Mouse (Mus musculus) megakaryocyte, embryonic 14.5 days (primary cell): ENCODE measurements around the gene Uba52. TPM values are rescaled to one million over a fixed set of nuclear protein-coding genes. Genes with fewer than 3 reads are reported as not detected.

Experiments used
- H3K27me3 ChIP-seq: replicated peaks from 2 replicates; pipeline ENCODE3; 2012; ENCODE audit warnings: inconsistent platforms
- H3K36me3 ChIP-seq: replicated peaks from 2 replicates; pipeline ENCODE3; 2012; ENCODE audit warnings: low read length, inconsistent platforms, mixed read lengths
- H3K4me1 ChIP-seq: 2 replicates; pipeline ENCODE4 v1.6.1; 2012; ENCODE audit warnings: inconsistent platforms
- H3K4me3 ChIP-seq: replicated peaks from 2 replicates; pipeline ENCODE3; 2012; ENCODE audit warnings: moderate library complexity, mild to moderate bottlenecking, inconsistent platforms
- H3K9me3 ChIP-seq: 2 replicates; pipeline ENCODE4 v1.6.1; 2012; ENCODE audit warnings: inconsistent platforms
- FLI1 ChIP-seq: IDR thresholded peaks from 2 replicates; pipeline ENCODE4 v1.6.1; 2012; ENCODE audit warnings: low read length, inconsistent platforms, mixed read lengths
- GATA1 ChIP-seq: IDR thresholded peaks from 3 replicates; pipeline ENCODE4 v1.6.1; 2012; ENCODE audit warnings: mixed read lengths, low read length, inconsistent platforms, borderline replicate concordance
- polyA plus RNA-seq: library from polyadenylated mRNA; stranded (reverse); fragments of >175 nt; gene quantifications from 2 replicates; pipeline ENCODE4 v1.2.3, GENCODE M21; 2012; ENCODE audit warnings: low replicate concordance; ENCODE audit not compliant: insufficient read depth

Gene Uba52
- polyA plus RNA-seq, 1 experiment = 989 TPM

DNA sequence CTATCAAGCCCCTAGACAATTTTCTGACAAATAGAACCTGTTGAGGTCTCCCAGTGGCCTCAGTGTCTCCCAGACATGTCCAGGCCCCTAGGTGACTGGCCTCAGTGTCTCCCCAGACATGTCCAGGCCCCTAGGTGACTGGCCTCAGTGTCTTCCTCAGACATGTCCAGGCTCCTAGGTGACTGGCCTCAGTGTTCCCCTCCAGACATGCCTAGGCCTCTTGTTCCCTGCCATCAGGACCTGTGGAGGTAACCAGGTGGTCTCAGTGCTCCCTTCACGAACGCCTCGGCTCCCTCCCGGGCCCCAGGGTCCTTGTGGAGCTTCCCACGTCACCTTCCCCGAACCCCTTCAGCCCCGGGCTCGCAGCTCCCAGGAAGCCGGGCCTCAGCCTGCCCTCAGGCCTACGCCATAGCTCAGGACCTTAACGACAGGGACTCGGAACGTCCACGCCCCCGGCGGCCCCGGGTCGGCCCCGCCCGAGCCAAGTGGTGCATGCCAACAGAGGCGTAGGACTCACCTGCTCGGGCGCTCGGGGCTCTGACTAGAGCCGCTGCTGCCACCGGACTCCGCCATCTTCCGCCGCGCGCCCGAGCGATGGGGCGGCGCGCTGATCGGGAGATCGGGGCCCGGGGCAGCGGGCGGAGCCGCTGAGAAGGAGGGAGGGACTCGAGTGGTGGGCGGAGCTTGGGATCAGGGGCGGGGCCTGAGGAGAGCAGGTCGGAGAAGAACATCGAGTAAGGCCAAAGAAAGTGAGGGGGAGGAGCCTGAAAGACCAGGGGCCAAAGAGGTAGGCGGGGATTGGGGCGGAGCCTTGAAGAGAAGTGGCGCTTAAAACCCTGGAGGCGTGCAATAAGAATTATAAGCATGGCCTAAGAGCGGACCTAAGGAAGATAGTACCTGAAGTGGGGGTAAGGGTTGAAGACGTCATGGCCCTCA, 34.0 kb downstream of the Uba52 start, which contains the start of gene Klhl26:
Klhl26 (minus strand) TSS at position 636 of the 936 bp plus-strand sequence.
- H3K4me1 ChIP-seq = peaks cover 58% of the 10 kb centered on the region
- H3K36me3 ChIP-seq = peaks cover 28% of the 10 kb centered on the region
- no peaks in the 10 kb centered on the region for H3K9me3 ChIP-seq
- peak within 1 kb of the TSS; percentile 99 for H3K4me3 ChIP-seq
- TF ChIP-seq GATA1 (no peak), FLI1 (no peak)
- H3K27me3 ChIP-seq = peaks cover 30% of the 10 kb centered on the region

- Histone ChIP-seq H3K4me1 (peaks cover 87% of the 10 kb centered on the region), H3K27me3 (no peaks in the 10 kb centered on the region), H3K36me3 (peaks cover 75% of the 10 kb centered on the region), H3K4me3 (no peak overlapping the region), H3K9me3 (no peaks in the 10 kb centered on the region)
- TF ChIP-seq GATA1 = no peak
Measured at GRCm38 (mm10) chr8:70471856-70472255, 38.7 kb downstream of the Uba52 start.

DNA sequence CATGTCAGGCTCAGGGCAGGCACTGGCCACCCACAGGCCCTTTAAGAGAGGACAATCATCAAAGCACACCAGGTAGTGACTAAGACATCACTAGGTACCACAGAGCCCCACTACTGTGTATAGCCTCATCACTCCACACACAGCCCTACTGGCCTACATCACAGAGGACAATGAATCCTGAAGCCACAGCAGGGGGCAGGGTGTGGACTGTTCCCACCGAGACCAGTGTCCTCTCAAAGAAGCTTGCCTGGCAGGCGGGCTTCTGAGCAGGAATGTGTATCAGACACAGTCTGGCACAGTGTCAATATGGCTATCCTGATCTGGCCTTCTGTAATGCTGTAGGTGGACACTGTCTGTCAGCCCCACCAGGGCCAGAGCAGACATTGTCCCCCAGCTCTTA, 40.7 kb downstream of the Uba52 start:
- H3K27me3 ChIP-seq = no peaks in the 10 kb centered on the region
- TF ChIP-seq GATA1 (no peak), FLI1 (no peak)
- no peak overlapping the region for H3K4me3 ChIP-seq
- H3K4me1 ChIP-seq = peaks cover 92% of the 10 kb centered on the region
- H3K36me3 ChIP-seq = peaks cover 87% of the 10 kb centered on the region
- H3K9me3 ChIP-seq = no peaks in the 10 kb centered on the region

DNA sequence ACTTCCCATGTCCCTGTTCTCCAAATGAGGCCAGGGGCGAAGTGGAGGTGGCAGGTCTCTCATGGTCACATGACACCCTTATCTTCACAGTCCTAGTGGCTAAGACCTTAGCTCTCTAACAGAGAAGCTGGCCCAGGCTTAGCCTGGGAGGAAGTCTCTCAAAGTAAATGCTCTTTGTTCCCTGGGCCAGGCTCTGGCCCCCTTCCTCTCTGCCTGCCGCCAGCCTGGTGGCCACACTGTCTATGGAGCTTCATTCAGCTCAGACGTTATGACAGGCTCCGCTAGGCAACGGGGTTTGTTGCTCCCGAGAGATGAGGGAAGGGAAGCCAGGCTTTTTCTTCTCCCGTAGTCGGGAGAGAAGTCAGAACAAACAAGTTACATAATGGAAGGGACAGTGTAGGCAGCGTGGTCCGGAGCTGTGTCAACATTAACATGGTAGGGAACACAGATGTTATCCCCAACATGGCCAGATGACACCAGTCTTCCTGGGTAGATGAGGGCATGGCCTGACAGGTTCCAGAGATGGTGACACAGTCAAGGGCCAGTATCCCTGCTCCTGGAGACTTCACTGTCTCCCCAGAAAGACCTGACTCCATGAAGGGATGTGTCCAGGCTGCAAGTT, 41.2 kb downstream of the Uba52 start:
- H3K9me3 ChIP-seq = no peaks in the 10 kb centered on the region
- peaks cover 95% of the 10 kb centered on the region for H3K4me1 ChIP-seq
- peaks cover 92% of the 10 kb centered on the region for H3K36me3 ChIP-seq
- TF ChIP-seq FLI1 = no peak
- TF ChIP-seq GATA1 = no peak
- H3K4me3 ChIP-seq = peak overlapping the region; percentile 20
- no peaks in the 10 kb centered on the region for H3K27me3 ChIP-seq

GRCm38 (mm10) chr8:70468733-70469132, 41.9 kb downstream of the Uba52 start:
- H3K4me3 ChIP-seq = no peak overlapping the region

GRCm38 (mm10) chr8:70467907-70468306, 42.7 kb downstream of the Uba52 start:
- Histone ChIP-seq H3K9me3 (no peaks in the 10 kb centered on the region), H3K27me3 (no peaks in the 10 kb centered on the region), H3K36me3 (peaks cover 98% of the 10 kb centered on the region), H3K4me3 (no peak overlapping the region), H3K4me1 (peaks cover 94% of the 10 kb centered on the region)
- no peak for TF ChIP-seq GATA1
- no peak for TF ChIP-seq FLI1

More at GRCm38 (mm10) chr8:70468733-70469132, 41.9 kb downstream of the Uba52 start:
- TF ChIP-seq GATA1 (no peak), FLI1 (no peak)
- Histone ChIP-seq H3K4me1 (peaks cover 97% of the 10 kb centered on the region), H3K9me3 (no peaks in the 10 kb centered on the region), H3K27me3 (no peaks in the 10 kb centered on the region), H3K36me3 (peaks cover 96% of the 10 kb centered on the region)

- H3K4me1 ChIP-seq = peaks cover 94% of the 10 kb centered on the region
- H3K36me3 ChIP-seq = peaks cover 98% of the 10 kb centered on the region
- H3K4me3 ChIP-seq = no peak overlapping the region
- no peak for TF ChIP-seq GATA1
- TF ChIP-seq FLI1 = no peak
- H3K27me3 ChIP-seq = no peaks in the 10 kb centered on the region
- H3K9me3 ChIP-seq = no peaks in the 10 kb centered on the region
Measured at GRCm38 (mm10) chr8:70467229-70467725, 43.3 kb downstream of the Uba52 start.

- no peaks in the 10 kb centered on the region for H3K27me3 ChIP-seq
- peaks cover 98% of the 10 kb centered on the region for H3K36me3 ChIP-seq
- H3K9me3 ChIP-seq = no peaks in the 10 kb centered on the region
- H3K4me1 ChIP-seq = peaks cover 94% of the 10 kb centered on the region
- TF ChIP-seq GATA1 (no peak), FLI1 (no peak)
- no peak overlapping the region for H3K4me3 ChIP-seq
Measured at GRCm38 (mm10) chr8:70466771-70467170, 43.8 kb downstream of the Uba52 start.

DNA sequence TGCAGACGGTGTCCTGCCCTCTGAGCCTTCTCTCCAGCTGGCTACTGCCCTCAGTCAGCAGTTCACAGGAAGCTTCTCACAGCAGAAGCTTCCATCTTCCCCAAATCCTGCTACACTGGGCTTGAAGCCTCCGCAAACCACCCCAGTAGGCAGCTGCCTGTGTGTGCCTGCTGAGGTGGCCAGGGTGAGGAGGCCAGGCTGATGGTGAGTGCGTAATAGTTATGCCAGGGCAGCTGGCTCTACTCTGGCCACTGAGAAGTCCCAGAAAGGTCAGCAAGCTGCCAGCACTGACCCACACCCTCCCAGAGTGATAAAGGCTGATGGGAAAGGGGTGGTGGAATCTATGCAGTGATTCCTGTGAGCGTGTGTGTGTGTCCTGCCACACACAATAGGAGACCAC, 44.3 kb downstream of the Uba52 start:
- H3K4me3 ChIP-seq = no peak overlapping the region
- no peaks in the 10 kb centered on the region for H3K27me3 ChIP-seq
- no peaks in the 10 kb centered on the region for H3K9me3 ChIP-seq
- no peak for TF ChIP-seq FLI1
- TF ChIP-seq GATA1 = no peak
- peaks cover 94% of the 10 kb centered on the region for H3K4me1 ChIP-seq
- H3K36me3 ChIP-seq = peaks cover 98% of the 10 kb centered on the region

- Histone ChIP-seq H3K27me3 (no peaks in the 10 kb centered on the region), H3K36me3 (peaks cover 99% of the 10 kb centered on the region), H3K4me1 (peaks cover 94% of the 10 kb centered on the region), H3K4me3 (no peak overlapping the region), H3K9me3 (no peaks in the 10 kb centered on the region)
- no peak for TF ChIP-seq FLI1
- no peak for TF ChIP-seq GATA1
Measured at GRCm38 (mm10) chr8:70465701-70466100, 44.9 kb downstream of the Uba52 start.
